Mouse (Mus musculus) midbrain, postnatal 0 days (tissue): ENCODE results near the gene Gm28038. TPM values are rescaled to one million over a fixed set of nuclear protein-coding genes. Genes with fewer than 3 reads are reported as not detected.

Experiments
- ATAC-seq: fragments of 200-750 bp; cut with Nextera tagmentation; 2 replicates; pipeline ENCODE4 v1.8.0; 2017; ENCODE audit warnings: moderate number of reproducible peaks, mild to moderate bottlenecking, moderate TSS enrichment, moderate library complexity; ENCODE audit not compliant: low FRiP score
- DNase-seq: peaks from one replicate; pipeline ENCODE4 v3.0.0-alpha.2; 2015; ENCODE audit warnings: low spot score
- H3K27ac ChIP-seq: fragments of 300-500 bp; sonication (generic); 2 replicates; pipeline ENCODE4 v1.5.1; 2014; ENCODE audit warnings: low read depth, mild to moderate bottlenecking, low read length, mixed read lengths
- H3K27me3 ChIP-seq: fragments of 300-500 bp; sonication (generic); 2 replicates; pipeline ENCODE4 v1.6.1; 2014; ENCODE audit warnings: low read length, control low read depth, mixed read lengths; ENCODE audit not compliant: insufficient read depth
- H3K36me3 ChIP-seq: fragments of 300-500 bp; sonication (generic); 2 replicates; pipeline ENCODE4 v1.6.1; 2014; ENCODE audit warnings: low read length, control low read depth, mixed read lengths; ENCODE audit not compliant: insufficient read depth
- H3K4me1 ChIP-seq: fragments of 300-500 bp; sonication (generic); 2 replicates; pipeline ENCODE4 v1.6.1; 2014; ENCODE audit warnings: mild to moderate bottlenecking, control low read depth, antibody characterized with exemption, low read length, mixed read lengths; ENCODE audit not compliant: insufficient read depth
- H3K4me2 ChIP-seq: fragments of 300-500 bp; sonication (generic); 2 replicates; pipeline ENCODE4 v1.6.1; 2014; ENCODE audit warnings: low read depth, mild to moderate bottlenecking, low read length, mixed read lengths; ENCODE audit not compliant: poor library complexity, severe bottlenecking
- H3K4me3 ChIP-seq: fragments of 300-500 bp; sonication (generic); 2 replicates; pipeline ENCODE4 v1.5.1; 2014; ENCODE audit warnings: low read depth, mild to moderate bottlenecking, low read length, moderate library complexity
- H3K9ac ChIP-seq: fragments of 300-500 bp; sonication (generic); replicated peaks from 2 replicates; pipeline ENCODE4 v1.6.1; 2014; ENCODE audit warnings: mild to moderate bottlenecking, low read length, moderate library complexity, mixed read lengths; ENCODE audit not compliant: poor library complexity, severe bottlenecking
- H3K9me3 ChIP-seq: fragments of 300-500 bp; sonication (generic); 2 replicates; pipeline ENCODE4 v1.6.1; 2016; ENCODE audit warnings: low read length, control low read depth
- CTCF ChIP-seq: IDR thresholded peaks from 2 replicates; pipeline ENCODE4 v1.5.1; 2016; ENCODE audit warnings: antibody characterized with exemption, mild to moderate bottlenecking
- WGBS: fragments of 180-500 bp; shearing (Covaris S2); extraction: QIAGEN DNeasy Blood & Tissue Kit; methylation state at CpG from one replicate; pipeline ENCODE4 v1.1.7; 2014; 5-methylcytosine and 5-hydroxymethylcytosine counted together
- polyA plus RNA-seq: library from polyadenylated mRNA; unstranded; fragments of >200 nt; fragmentation: Nextera tagmentation; extraction: Ambion mirVana; gene quantifications from 2 replicates; pipeline ENCODE4 v1.2.1, GENCODE M21; 2015
- total RNA-seq: library from RNA; depleted of rRNA; stranded (reverse); fragments of >200 nt; gene quantifications from 2 replicates; pipeline ENCODE4 v1.2.3, GENCODE M21; 2014

Gm28038 gene
- total and polyA plus RNA-seq, 2 experiments from 2014 or later: not detected

DNA sequence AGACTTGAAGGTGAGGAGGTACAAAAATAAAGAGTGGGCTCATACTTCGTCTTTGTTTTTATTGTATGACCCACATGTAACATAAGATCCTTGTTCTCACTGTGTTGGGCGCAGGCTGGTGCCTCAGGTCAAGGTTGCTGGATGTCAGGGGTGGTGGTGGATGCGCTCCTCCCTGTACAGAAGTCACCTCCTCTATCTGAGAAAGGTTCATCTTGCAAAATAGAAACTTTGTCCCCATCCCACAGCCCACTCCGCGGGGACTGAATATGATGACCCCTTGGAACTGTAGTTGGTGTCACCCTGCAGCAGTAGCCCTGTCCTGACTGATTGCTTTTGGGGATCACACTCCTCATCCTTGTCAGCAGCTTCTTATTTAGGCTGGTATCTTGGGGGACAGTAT is 33.8 kb upstream of the Gm28038 start:
- Histone ChIP-seq H3K4me1 (no peaks in the 10 kb centered on the region), H3K36me3 (peaks cover 40% of the 10 kb centered on the region), H3K9me3 (no peaks in the 10 kb centered on the region), H3K9ac (no peak overlapping the region), H3K4me3 (no peak overlapping the region), H3K27me3 (no peaks in the 10 kb centered on the region), H3K4me2 (no peak overlapping the region), H3K27ac (no peak overlapping the region)
- 95% methylated on average over 5 of the region's 5 CpGs for WGBS
- no peak for TF ChIP-seq CTCF
- DNase-seq: no peak
- ATAC-seq: no peak

GRCm38 (mm10) chr2:30247681-30248080 is 33.2 kb upstream of the Gm28038 start:
- no peak overlapping the region for H3K27ac ChIP-seq
- no peak for DNase-seq
- no peaks in the 10 kb centered on the region for H3K4me1 ChIP-seq
- no peak for TF ChIP-seq CTCF
- no peak overlapping the region for H3K9ac ChIP-seq
- H3K4me2 ChIP-seq: no peak overlapping the region
- H3K4me3 ChIP-seq: no peak overlapping the region
- no peaks in the 10 kb centered on the region for H3K27me3 ChIP-seq
- 59% methylated on average over 4 of the region's 4 CpGs for WGBS
- peaks cover 43% of the 10 kb centered on the region for H3K36me3 ChIP-seq
- no peak for ATAC-seq
- H3K9me3 ChIP-seq: no peaks in the 10 kb centered on the region

DNA sequence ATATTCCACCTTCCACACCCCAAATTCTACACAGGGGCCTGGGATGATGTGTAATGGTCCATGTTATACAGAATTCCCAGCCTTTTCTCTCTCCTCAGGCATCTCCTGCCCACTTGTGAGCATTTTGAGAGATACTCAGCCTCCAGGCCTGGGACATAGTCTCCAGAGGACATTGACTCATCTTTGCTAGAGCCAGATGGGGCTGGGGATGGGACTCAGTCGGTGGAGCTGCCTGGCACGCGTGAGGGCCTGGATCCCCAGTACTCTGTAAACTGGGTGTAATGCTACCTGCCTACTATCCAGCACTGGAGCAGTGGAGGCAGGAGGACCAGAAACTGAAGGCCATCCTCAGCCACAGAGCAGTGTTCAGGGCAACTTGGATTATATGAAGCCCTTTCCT is 31.7 kb upstream of the Gm28038 start:
- Histone ChIP-seq H3K36me3 (peaks cover 37% of the 10 kb centered on the region), H3K27ac (no peak overlapping the region), H3K4me3 (no peak overlapping the region), H3K9me3 (no peaks in the 10 kb centered on the region), H3K9ac (no peak overlapping the region), H3K4me1 (no peaks in the 10 kb centered on the region), H3K27me3 (no peaks in the 10 kb centered on the region), H3K4me2 (no peak overlapping the region)
- ATAC-seq (no peak), DNase-seq (no peak)
- no peak for TF ChIP-seq CTCF
- 92% methylated on average over 3 of the region's 3 CpGs for WGBS

- TF ChIP-seq CTCF: no peak
Observed at GRCm38 (mm10) chr2:30250166-30251128, 30.4 kb upstream of the Gm28038 start.

GRCm38 (mm10) chr2:30251417-30252104 is 29.3 kb upstream of the Gm28038 start:
- ATAC-seq (no peak), DNase-seq (no peak)
- Histone ChIP-seq H3K4me3 (no peak overlapping the region), H3K4me1 (no peaks in the 10 kb centered on the region), H3K27ac (no peak overlapping the region), H3K27me3 (no peaks in the 10 kb centered on the region), H3K36me3 (peaks cover 54% of the 10 kb centered on the region), H3K4me2 (no peak overlapping the region), H3K9me3 (no peaks in the 10 kb centered on the region), H3K9ac (no peak overlapping the region)
- 81% methylated on average over 5 of the region's 5 CpGs for WGBS
- no peak for TF ChIP-seq CTCF

More at GRCm38 (mm10) chr2:30250166-30251128, 30.4 kb upstream of the Gm28038 start:
- DNase-seq: no peak
- H3K4me1 ChIP-seq: no peaks in the 10 kb centered on the region
- H3K4me3 ChIP-seq: no peak overlapping the region
- WGBS: 88% methylated on average over 10 of the region's 10 CpGs
- no peak overlapping the region; the same call in 1 of the 2 replicates for H3K27ac ChIP-seq
- H3K4me2 ChIP-seq: no peak overlapping the region
- peaks cover 43% of the 10 kb centered on the region for H3K36me3 ChIP-seq
- ATAC-seq: no peak
- H3K9ac ChIP-seq: no peak overlapping the region
- H3K27me3 ChIP-seq: no peaks in the 10 kb centered on the region
- no peaks in the 10 kb centered on the region for H3K9me3 ChIP-seq

DNA sequence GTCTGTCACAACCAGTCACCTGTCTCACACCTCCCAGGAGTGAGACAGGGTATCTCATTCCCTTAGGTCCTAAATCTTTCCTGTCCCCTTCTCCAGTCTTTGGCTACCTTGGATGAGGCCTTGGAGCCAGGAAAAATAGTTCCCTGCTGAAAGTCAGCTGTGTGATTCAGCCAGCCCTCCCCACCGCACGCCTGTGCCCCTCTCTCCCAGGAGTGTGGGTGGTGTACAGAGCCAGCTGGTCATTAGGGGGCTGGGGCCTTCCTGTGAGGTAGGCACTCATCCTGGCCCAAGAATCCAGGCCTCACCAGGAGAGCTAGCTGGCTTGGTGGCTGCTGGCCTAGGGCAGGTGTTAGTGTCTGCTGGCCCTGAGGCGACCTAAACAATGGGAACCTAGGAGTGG is 28.3 kb upstream of the Gm28038 start:
- H3K4me2 ChIP-seq: no peak overlapping the region
- H3K4me3 ChIP-seq: no peak overlapping the region
- TF ChIP-seq CTCF: no peak
- DNase-seq (no peak), ATAC-seq (no peak)
- no peaks in the 10 kb centered on the region for H3K27me3 ChIP-seq
- H3K9ac ChIP-seq: no peak overlapping the region
- peaks cover 64% of the 10 kb centered on the region for H3K36me3 ChIP-seq
- H3K27ac ChIP-seq: no peak overlapping the region
- H3K4me1 ChIP-seq: no peaks in the 10 kb centered on the region
- H3K9me3 ChIP-seq: no peaks in the 10 kb centered on the region
- 87% methylated on average over 3 of the region's 3 CpGs for WGBS
